Mouse (Mus musculus): ENCODE results near the gene Tmem87a. TPM values are rescaled to one million over a fixed set of nuclear protein-coding genes. Genes with fewer than 3 reads are reported as not detected.

Gene Tmem87a
- polyA plus RNA-seq, 1 experiment from 2014 or later, result 9.2 TPM

- no peak overlapping the region for H3K9ac ChIP-seq (ENCODE audit: low read depth, low read length)
- H3K36me3 ChIP-seq (ENCODE audit: control insufficient read depth, insufficient read depth, low read length), result peaks cover 13% of the 10 kb centered on the region
- H3K27me3 ChIP-seq (replicated peaks; ENCODE audit: control insufficient read depth, insufficient read depth, low read length), result no peaks in the 10 kb centered on the region
- WGBS, result 84% methylated on average over 5 of the region's 5 CpGs
- H3K27ac ChIP-seq (ENCODE audit: low read depth, low read length), result no peak overlapping the region
- ATAC-seq (replicated peaks; ENCODE audit: low FRiP score) (no peak), DNase-seq (ENCODE audit: low spot score) (no peak)
- H3K4me3 ChIP-seq (ENCODE audit: low read depth, low read length), result 0 out of 2 replicates have a peak overlapping the region, but pooled peaks have one; percentile 78
- H3K4me2 ChIP-seq, result peak overlapping the region; percentile 87
- H3K4me1 ChIP-seq (replicated peaks; ENCODE audit: control insufficient read depth, insufficient read depth, low read length), result peaks cover 17% of the 10 kb centered on the region
- no peaks in the 10 kb centered on the region for H3K9me3 ChIP-seq (ENCODE audit: control insufficient read depth, low read length)
Observed at GRCm38 (mm10) chr2:120351321-120351720, 52.6 kb downstream of the Tmem87a start.

DNA sequence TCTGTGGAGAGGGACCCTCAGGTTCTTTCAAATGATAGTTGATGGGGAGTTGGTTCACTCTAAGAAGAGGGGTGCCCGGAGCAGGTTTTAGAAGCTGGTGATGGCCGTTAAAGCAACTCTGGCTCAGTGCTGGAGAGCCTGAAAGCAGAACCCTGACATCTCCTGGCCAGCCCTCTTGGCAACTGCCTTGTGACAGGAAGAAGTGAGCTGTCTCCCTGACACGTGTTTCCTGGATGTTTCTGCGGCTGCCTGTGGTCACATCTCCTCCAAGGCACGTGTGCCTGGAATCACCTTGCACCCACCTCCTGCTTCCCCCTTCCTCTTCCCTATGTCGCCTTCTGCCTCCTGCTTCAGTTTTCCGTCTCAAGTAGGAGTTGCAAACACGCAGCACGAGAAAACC is 55.8 kb downstream of the Tmem87a start:
- H3K4me1 ChIP-seq (replicated peaks; ENCODE audit: control insufficient read depth, insufficient read depth, low read length), result peaks cover 17% of the 10 kb centered on the region
- WGBS, result 57% methylated on average over 9 of the region's 9 CpGs
- no peak overlapping the region for H3K4me3 ChIP-seq (ENCODE audit: low read depth, low read length)
- DNase-seq (ENCODE audit: low spot score) (no peak), ATAC-seq (replicated peaks; ENCODE audit: low FRiP score) (no peak)
- H3K4me2 ChIP-seq, result no peak overlapping the region
- H3K9me3 ChIP-seq (ENCODE audit: control insufficient read depth, low read length), result no peaks in the 10 kb centered on the region
- no peak overlapping the region for H3K27ac ChIP-seq (ENCODE audit: low read depth, low read length)
- H3K27me3 ChIP-seq (replicated peaks; ENCODE audit: control insufficient read depth, insufficient read depth, low read length), result no peaks in the 10 kb centered on the region
- H3K9ac ChIP-seq (ENCODE audit: low read depth, low read length), result no peak overlapping the region
- peaks cover 5% of the 10 kb centered on the region; the same call in 1 of the 2 replicates for H3K36me3 ChIP-seq (ENCODE audit: control insufficient read depth, insufficient read depth, low read length)

DNA sequence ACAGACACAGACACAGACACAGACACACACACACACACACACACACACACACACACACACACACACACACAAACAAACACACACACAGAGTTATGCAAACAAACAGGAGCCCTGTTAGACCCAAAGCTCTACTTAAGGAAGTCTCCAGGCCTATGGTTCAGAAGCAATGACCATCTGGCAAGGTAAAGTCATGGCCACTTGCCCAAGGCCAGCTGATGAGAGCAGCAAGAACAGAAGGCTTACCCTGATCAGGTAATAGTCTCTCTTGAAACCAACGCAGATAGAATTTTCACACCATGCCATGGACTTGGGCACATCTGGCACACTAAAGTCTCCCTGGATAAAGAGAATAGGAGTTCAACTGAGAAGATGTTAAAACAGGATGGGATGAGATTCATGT is 62.2 kb downstream of the Tmem87a start:
- WGBS, result 97% methylated on average over 1 of the region's 1 CpGs
- Histone ChIP-seq H3K4me2 (no peak overlapping the region), H3K27me3 (replicated peaks; ENCODE audit: control insufficient read depth, insufficient read depth, low read length) (no peaks in the 10 kb centered on the region), H3K27ac (ENCODE audit: low read depth, low read length) (no peak overlapping the region), H3K9me3 (ENCODE audit: control insufficient read depth, low read length) (no peaks in the 10 kb centered on the region), H3K4me1 (replicated peaks; ENCODE audit: control insufficient read depth, insufficient read depth, low read length) (no peaks in the 10 kb centered on the region), H3K36me3 (ENCODE audit: control insufficient read depth, insufficient read depth, low read length) (peaks cover 23% of the 10 kb centered on the region), H3K9ac (ENCODE audit: low read depth, low read length) (no peak overlapping the region), H3K4me3 (ENCODE audit: low read depth, low read length) (no peak overlapping the region)
- DNase-seq (ENCODE audit: low spot score) (no peak), ATAC-seq (replicated peaks; ENCODE audit: low FRiP score) (no peak)

DNA sequence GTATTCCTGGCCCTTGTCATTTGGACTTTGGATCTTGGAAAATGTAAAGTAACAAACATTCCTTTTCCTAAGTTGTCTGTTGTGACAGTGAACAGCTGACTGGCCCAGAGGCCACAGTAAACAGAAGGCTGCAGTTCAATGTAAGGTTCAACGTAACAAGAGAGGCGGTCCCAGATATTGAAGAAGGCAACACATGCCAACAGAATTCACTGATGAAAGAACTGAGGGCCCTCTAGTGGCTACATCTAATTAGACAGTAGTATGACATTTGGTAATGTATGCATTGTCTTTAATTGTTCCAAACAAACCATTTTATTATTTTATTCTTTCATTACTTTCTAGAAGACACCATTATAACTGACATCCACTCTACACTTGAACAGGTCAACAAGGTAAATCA is 66.0 kb downstream of the Tmem87a start:
- no peak overlapping the region for H3K4me2 ChIP-seq
- peaks cover 25% of the 10 kb centered on the region for H3K36me3 ChIP-seq (ENCODE audit: control insufficient read depth, insufficient read depth, low read length)
- no peak for ATAC-seq (replicated peaks; ENCODE audit: low FRiP score)
- no peaks in the 10 kb centered on the region for H3K4me1 ChIP-seq (replicated peaks; ENCODE audit: control insufficient read depth, insufficient read depth, low read length)
- DNase-seq (ENCODE audit: low spot score), result no peak
- H3K27me3 ChIP-seq (replicated peaks; ENCODE audit: control insufficient read depth, insufficient read depth, low read length), result no peaks in the 10 kb centered on the region
- H3K4me3 ChIP-seq (ENCODE audit: low read depth, low read length), result no peak overlapping the region
- no peak overlapping the region for H3K27ac ChIP-seq (ENCODE audit: low read depth, low read length)
- WGBS, result 82% methylated on average over 2 of the region's 2 CpGs
- no peaks in the 10 kb centered on the region for H3K9me3 ChIP-seq (ENCODE audit: control insufficient read depth, low read length)
- H3K9ac ChIP-seq (ENCODE audit: low read depth, low read length), result no peak overlapping the region

DNA sequence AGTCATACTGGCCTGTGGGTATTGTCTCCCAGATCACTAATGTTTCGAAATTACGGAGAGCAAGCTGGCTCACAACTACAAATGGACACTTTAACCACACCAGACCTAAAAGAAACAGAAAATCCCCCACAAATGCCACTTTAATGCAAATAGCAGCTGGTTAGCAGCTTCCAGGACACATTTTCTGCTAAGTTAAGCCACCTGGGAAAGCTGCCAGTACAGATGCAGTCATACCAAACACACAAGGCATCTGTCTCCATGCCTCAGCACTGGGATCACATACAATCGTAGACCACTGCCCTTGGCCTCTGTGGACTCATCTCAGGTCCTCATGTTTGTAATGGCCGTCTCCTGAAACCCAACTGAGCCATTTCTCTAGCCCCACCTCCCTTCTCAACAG is 72.3 kb downstream of the Tmem87a start:
- no peaks in the 10 kb centered on the region for H3K4me1 ChIP-seq (replicated peaks; ENCODE audit: control insufficient read depth, insufficient read depth, low read length)
- H3K36me3 ChIP-seq (ENCODE audit: control insufficient read depth, insufficient read depth, low read length), result peaks cover 30% of the 10 kb centered on the region
- ATAC-seq (replicated peaks; ENCODE audit: low FRiP score) (no peak), DNase-seq (ENCODE audit: low spot score) (no peak)
- H3K9ac ChIP-seq (ENCODE audit: low read depth, low read length), result no peak overlapping the region
- H3K4me3 ChIP-seq (ENCODE audit: low read depth, low read length), result no peak overlapping the region
- H3K9me3 ChIP-seq (ENCODE audit: control insufficient read depth, low read length), result no peaks in the 10 kb centered on the region
- WGBS, result 93% methylated on average over 4 of the region's 4 CpGs
- H3K4me2 ChIP-seq, result no peak overlapping the region
- H3K27ac ChIP-seq (ENCODE audit: low read depth, low read length), result no peak overlapping the region
- no peaks in the 10 kb centered on the region for H3K27me3 ChIP-seq (replicated peaks; ENCODE audit: control insufficient read depth, insufficient read depth, low read length)

GRCm38 (mm10) chr2:120315077-120315476 is 88.8 kb downstream of the Tmem87a start:
- 68% methylated on average over 4 of the region's 4 CpGs for WGBS
- H3K27ac ChIP-seq (ENCODE audit: low read depth, low read length), result no peak overlapping the region
- H3K4me2 ChIP-seq, result no peak overlapping the region
- H3K9ac ChIP-seq (ENCODE audit: low read depth, low read length), result no peak overlapping the region
- DNase-seq (ENCODE audit: low spot score) (no peak), ATAC-seq (replicated peaks; ENCODE audit: low FRiP score) (no peak)
- H3K36me3 ChIP-seq (ENCODE audit: control insufficient read depth, insufficient read depth, low read length), result peaks cover 12% of the 10 kb centered on the region; the same call in 1 of the 2 replicates
- H3K4me3 ChIP-seq (ENCODE audit: low read depth, low read length), result no peak overlapping the region
- no peaks in the 10 kb centered on the region for H3K9me3 ChIP-seq (ENCODE audit: control insufficient read depth, low read length)
- no peaks in the 10 kb centered on the region for H3K27me3 ChIP-seq (replicated peaks; ENCODE audit: control insufficient read depth, insufficient read depth, low read length)
- no peaks in the 10 kb centered on the region for H3K4me1 ChIP-seq (replicated peaks; ENCODE audit: control insufficient read depth, insufficient read depth, low read length)

DNA sequence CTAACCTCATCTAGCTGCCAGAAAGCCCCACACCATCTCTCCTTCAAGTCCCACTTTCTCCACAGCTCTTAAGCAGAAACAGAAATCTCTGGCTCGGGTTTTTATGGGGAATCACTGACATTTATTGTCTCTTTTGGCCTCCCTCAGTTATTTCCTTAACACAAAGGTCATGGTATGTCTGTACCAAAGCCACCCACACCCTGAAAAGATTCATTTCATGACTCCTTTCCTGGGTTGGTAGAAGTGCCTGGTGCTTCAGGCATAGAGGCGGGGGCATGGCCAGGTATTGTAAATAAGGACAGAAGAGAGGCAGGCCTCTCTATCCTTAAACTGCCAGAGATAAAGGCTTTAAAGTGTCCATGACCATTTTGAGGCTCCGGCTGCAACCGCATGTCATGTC is 89.4 kb downstream of the Tmem87a start:
- Histone ChIP-seq H3K4me2 (no peak overlapping the region), H3K4me3 (ENCODE audit: low read depth, low read length) (no peak overlapping the region), H3K9ac (ENCODE audit: low read depth, low read length) (no peak overlapping the region), H3K9me3 (ENCODE audit: control insufficient read depth, low read length) (no peaks in the 10 kb centered on the region), H3K27ac (ENCODE audit: low read depth, low read length) (no peak overlapping the region), H3K27me3 (replicated peaks; ENCODE audit: control insufficient read depth, insufficient read depth, low read length) (no peaks in the 10 kb centered on the region), H3K4me1 (replicated peaks; ENCODE audit: control insufficient read depth, insufficient read depth, low read length) (no peaks in the 10 kb centered on the region), H3K36me3 (ENCODE audit: control insufficient read depth, insufficient read depth, low read length) (peaks cover 12% of the 10 kb centered on the region; the same call in 1 of the 2 replicates)
- ATAC-seq (replicated peaks; ENCODE audit: low FRiP score) (no peak), DNase-seq (ENCODE audit: low spot score) (no peak)
- WGBS, result 78% methylated on average over 4 of the region's 4 CpGs

DNA sequence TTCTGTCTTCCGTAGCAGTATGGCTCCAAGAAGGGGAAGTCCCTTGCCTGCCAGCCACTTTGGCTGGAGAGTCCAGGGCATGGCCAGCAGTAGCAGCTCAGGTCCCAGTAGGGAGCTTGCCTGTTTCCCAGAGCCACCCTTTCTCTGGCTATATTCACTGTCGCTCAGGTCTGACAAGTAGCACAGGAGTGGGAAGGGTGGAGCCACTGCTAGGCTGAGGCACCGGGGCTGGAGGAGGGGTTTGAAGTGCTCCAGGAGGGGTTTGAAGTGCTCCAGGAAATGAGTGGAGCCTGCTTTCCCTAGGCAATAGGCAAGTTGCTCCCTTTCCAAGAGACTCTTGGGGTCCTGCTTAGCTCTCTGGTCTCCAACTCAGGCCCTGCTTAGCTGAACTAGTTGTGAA is 89.9 kb downstream of the Tmem87a start, which contains the start of gene Pla2g4f:
Gene Pla2g4f (minus strand): TSS at position 190 of the 400 bp plus-strand sequence.
- no peak within 1 kb of the TSS for H3K4me3 ChIP-seq (ENCODE audit: low read depth, low read length)
- no peak within 1 kb of the TSS for H3K4me2 ChIP-seq
- no peaks in the 10 kb centered on the region for H3K4me1 ChIP-seq (replicated peaks; ENCODE audit: control insufficient read depth, insufficient read depth, low read length)
- no peak within 1 kb of the TSS for H3K27ac ChIP-seq (ENCODE audit: low read depth, low read length)
- WGBS, result 47% methylated on average over 3 of the region's 3 CpGs
- DNase-seq (ENCODE audit: low spot score) (no peak), ATAC-seq (replicated peaks; ENCODE audit: low FRiP score) (no peak)
- H3K36me3 ChIP-seq (ENCODE audit: control insufficient read depth, insufficient read depth, low read length), result peaks cover 9% of the 10 kb centered on the region; the same call in 1 of the 2 replicates
- no peak within 1 kb of the TSS for H3K9ac ChIP-seq (ENCODE audit: low read depth, low read length)
- H3K27me3 ChIP-seq (replicated peaks; ENCODE audit: control insufficient read depth, insufficient read depth, low read length), result no peaks in the 10 kb centered on the region
- H3K9me3 ChIP-seq (ENCODE audit: control insufficient read depth, low read length), result no peaks in the 10 kb centered on the region

DNA sequence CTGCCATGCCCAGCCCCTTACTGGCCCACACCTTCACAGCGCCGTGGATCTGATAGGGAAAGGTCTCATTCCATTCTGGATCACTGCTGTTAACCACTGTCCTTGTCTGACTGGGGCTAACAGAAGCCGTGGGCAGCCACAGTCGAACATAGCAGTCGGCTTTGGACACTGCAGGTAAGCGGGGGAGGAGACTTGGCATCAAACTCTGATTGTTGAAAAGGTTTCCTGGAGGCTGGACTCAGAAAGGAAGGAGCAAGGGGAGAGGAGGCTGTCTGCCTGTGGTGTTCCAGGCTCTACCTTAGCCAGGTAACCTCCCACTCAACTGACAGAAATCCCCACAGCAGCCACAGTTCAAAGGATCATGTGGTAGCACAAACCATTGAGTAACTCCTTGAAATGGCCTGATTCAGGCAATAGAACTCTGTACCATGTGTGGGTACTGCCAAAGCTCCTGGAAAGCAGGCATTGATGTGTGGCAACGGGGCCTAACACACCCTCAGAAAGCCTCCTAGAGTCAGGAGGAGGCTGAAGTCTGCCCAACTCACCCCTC is 91.6 kb downstream of the Tmem87a start:
- Histone ChIP-seq H3K27me3 (replicated peaks; ENCODE audit: control insufficient read depth, insufficient read depth, low read length) (no peaks in the 10 kb centered on the region), H3K9ac (ENCODE audit: low read depth, low read length) (no peak overlapping the region), H3K4me3 (ENCODE audit: low read depth, low read length) (no peak overlapping the region), H3K27ac (ENCODE audit: low read depth, low read length) (no peak overlapping the region), H3K4me2 (no peak overlapping the region), H3K4me1 (replicated peaks; ENCODE audit: control insufficient read depth, insufficient read depth, low read length) (no peaks in the 10 kb centered on the region), H3K36me3 (ENCODE audit: control insufficient read depth, insufficient read depth, low read length) (peaks cover 8% of the 10 kb centered on the region; the same call in 1 of the 2 replicates), H3K9me3 (ENCODE audit: control insufficient read depth, low read length) (no peaks in the 10 kb centered on the region)
- no peak for ATAC-seq (replicated peaks; ENCODE audit: low FRiP score)
- no peak for DNase-seq (ENCODE audit: low spot score)
- WGBS, result 83% methylated on average over 7 of the region's 7 CpGs

All from liver, embryonic 11.5 days (tissue).